Mouse (Mus musculus): ENCODE results near the gene Tmem151b. TPM values are rescaled to one million over a fixed set of nuclear protein-coding genes. Genes with fewer than 3 reads are reported as not detected.

Tmem151b gene
- polyA plus RNA-seq, 1 experiment from 2014 or later: 1.9 TPM

GRCm38 (mm10) chr17:45578843-45579242 lies 29.4 kb upstream of the Tmem151b start:
- Histone ChIP-seq H3K27me3 (ENCODE audit: control insufficient read depth, insufficient read depth, low read length) (no peaks in the 10 kb centered on the region), H3K36me3 (ENCODE audit: control insufficient read depth, insufficient read depth) (no peaks in the 10 kb centered on the region), H3K9me3 (replicated peaks; ENCODE audit: control insufficient read depth, low read length) (no peaks in the 10 kb centered on the region), H3K4me1 (ENCODE audit: control insufficient read depth, insufficient read depth, low read length) (peaks cover 33% of the 10 kb centered on the region), H3K4me2 (ENCODE audit: low read depth, low read length) (no peak overlapping the region), H3K9ac (ENCODE audit: low read length) (no peak overlapping the region), H3K27ac (ENCODE audit: low read length) (peak overlapping the region; percentile 87), H3K4me3 (ENCODE audit: low read length) (no peak overlapping the region)
- WGBS: 75% methylated on average over 7 of the region's 7 CpGs
- no peak for ATAC-seq (replicated peaks; ENCODE audit: extremely low read depth, insufficient read depth, low FRiP score)

DNA sequence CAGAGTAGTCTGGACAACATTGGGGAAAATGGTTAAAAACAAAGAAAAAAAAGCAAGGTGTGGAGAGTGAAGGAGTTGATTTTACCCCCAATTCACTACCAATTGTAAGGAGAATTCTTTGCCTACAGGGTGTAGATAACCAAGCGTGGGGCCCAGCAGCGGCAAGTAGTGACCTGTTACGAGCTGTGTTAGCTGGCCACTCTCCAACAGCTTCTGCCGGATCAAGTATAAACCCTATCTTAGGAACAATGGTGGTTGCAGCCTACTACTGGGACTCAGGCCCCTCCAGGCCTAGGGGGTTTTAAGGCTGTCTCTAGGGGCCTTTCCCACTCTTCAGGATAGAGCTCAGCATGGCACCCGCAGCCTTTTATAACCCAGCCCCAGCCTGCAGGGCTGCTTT lies 28.8 kb upstream of the Tmem151b start:
- H3K9ac ChIP-seq (ENCODE audit: low read length): peak overlapping the region; percentile 14; the same call in 1 of the 2 replicates
- no peaks in the 10 kb centered on the region for H3K36me3 ChIP-seq (ENCODE audit: control insufficient read depth, insufficient read depth)
- no peak overlapping the region for H3K4me3 ChIP-seq (ENCODE audit: low read length)
- H3K4me1 ChIP-seq (ENCODE audit: control insufficient read depth, insufficient read depth, low read length): peaks cover 32% of the 10 kb centered on the region
- no peaks in the 10 kb centered on the region for H3K9me3 ChIP-seq (replicated peaks; ENCODE audit: control insufficient read depth, low read length)
- ATAC-seq (replicated peaks; ENCODE audit: extremely low read depth, insufficient read depth, low FRiP score): no peak
- no peak overlapping the region for H3K4me2 ChIP-seq (ENCODE audit: low read depth, low read length)
- H3K27me3 ChIP-seq (ENCODE audit: control insufficient read depth, insufficient read depth, low read length): no peaks in the 10 kb centered on the region
- WGBS: 23% methylated on average over 5 of the region's 5 CpGs
- H3K27ac ChIP-seq (ENCODE audit: low read length): peak overlapping the region; percentile 87

DNA sequence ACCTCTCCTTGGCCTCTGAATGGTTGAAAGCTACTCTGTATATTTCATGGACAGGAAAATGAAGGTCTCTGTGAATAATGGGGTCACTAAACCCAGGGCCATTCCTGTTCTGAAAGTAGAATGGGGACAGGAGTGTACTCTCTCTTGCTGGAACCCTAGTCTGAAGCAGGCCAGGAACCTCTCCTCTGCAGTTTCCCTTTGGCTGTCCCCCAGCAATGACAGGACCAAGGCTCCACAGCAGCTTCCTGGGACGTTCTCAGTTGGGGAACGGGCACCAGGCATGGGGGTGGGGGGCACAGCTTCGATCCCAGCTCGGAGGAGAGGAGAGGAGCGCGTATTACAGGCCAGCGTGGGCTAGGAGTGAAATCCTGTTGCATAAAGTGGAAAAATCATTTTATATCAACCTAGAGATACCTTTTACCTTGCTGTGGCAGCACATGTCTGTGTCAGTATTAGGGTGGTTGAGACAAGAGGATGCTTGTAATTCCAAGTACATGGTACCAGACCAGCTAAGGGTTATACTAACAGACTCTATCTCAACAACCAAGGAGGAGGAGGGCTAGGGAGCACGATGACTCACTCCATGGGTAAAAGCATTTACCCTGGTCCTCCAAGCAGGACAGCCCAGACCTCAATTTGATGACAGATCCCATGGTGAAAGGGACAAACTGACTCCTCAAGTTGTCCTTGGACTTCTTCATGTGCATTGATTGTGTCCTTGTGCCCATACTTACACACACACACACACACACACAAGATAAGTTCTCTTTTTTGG lies 25.8 kb upstream of the Tmem151b start:
- no peaks in the 10 kb centered on the region for H3K27me3 ChIP-seq (ENCODE audit: control insufficient read depth, insufficient read depth, low read length)
- H3K9me3 ChIP-seq (replicated peaks; ENCODE audit: control insufficient read depth, low read length): no peaks in the 10 kb centered on the region
- H3K4me2 ChIP-seq (ENCODE audit: low read depth, low read length): peak overlapping the region; percentile 76; the same call in 1 of the 2 replicates
- WGBS: 88% methylated on average over 8 of the region's 8 CpGs
- no peak overlapping the region for H3K4me3 ChIP-seq (ENCODE audit: low read length)
- ATAC-seq (replicated peaks; ENCODE audit: extremely low read depth, insufficient read depth, low FRiP score): no peak
- H3K27ac ChIP-seq (ENCODE audit: low read length): peak overlapping the region; percentile 99
- H3K36me3 ChIP-seq (ENCODE audit: control insufficient read depth, insufficient read depth): peaks cover 17% of the 10 kb centered on the region
- peaks cover 37% of the 10 kb centered on the region for H3K4me1 ChIP-seq (ENCODE audit: control insufficient read depth, insufficient read depth, low read length)
- peak overlapping the region; percentile 83 for H3K9ac ChIP-seq (ENCODE audit: low read length)

GRCm38 (mm10) chr17:45574129-45574761 lies 24.8 kb upstream of the Tmem151b start:
- Histone ChIP-seq H3K4me2 (ENCODE audit: low read depth, low read length) (peak overlapping the region; percentile 76), H3K9me3 (replicated peaks; ENCODE audit: control insufficient read depth, low read length) (no peaks in the 10 kb centered on the region), H3K9ac (ENCODE audit: low read length) (peak overlapping the region; percentile 83), H3K4me1 (ENCODE audit: control insufficient read depth, insufficient read depth, low read length) (peaks cover 41% of the 10 kb centered on the region), H3K36me3 (ENCODE audit: control insufficient read depth, insufficient read depth) (peaks cover 27% of the 10 kb centered on the region), H3K27me3 (ENCODE audit: control insufficient read depth, insufficient read depth, low read length) (no peaks in the 10 kb centered on the region), H3K27ac (ENCODE audit: low read length) (peak overlapping the region; percentile 99), H3K4me3 (ENCODE audit: low read length) (peak overlapping the region; percentile 100)
- peak; percentile 47 for ATAC-seq (replicated peaks; ENCODE audit: extremely low read depth, insufficient read depth, low FRiP score)
- whole genome bisulfite sequencing: 2% methylated on average over 17 of the region's 17 CpGs

GRCm38 (mm10) chr17:45573780-45574123 lies 24.3 kb upstream of the Tmem151b start:
- Histone ChIP-seq H3K36me3 (ENCODE audit: control insufficient read depth, insufficient read depth) (peaks cover 32% of the 10 kb centered on the region), H3K27ac (ENCODE audit: low read length) (peak overlapping the region; percentile 99), H3K9ac (ENCODE audit: low read length) (peak overlapping the region; percentile 83), H3K27me3 (ENCODE audit: control insufficient read depth, insufficient read depth, low read length) (no peaks in the 10 kb centered on the region), H3K4me2 (ENCODE audit: low read depth, low read length) (peak overlapping the region; percentile 76), H3K4me3 (ENCODE audit: low read length) (peak overlapping the region; percentile 100), H3K9me3 (replicated peaks; ENCODE audit: control insufficient read depth, low read length) (no peaks in the 10 kb centered on the region), H3K4me1 (ENCODE audit: control insufficient read depth, insufficient read depth, low read length) (peaks cover 44% of the 10 kb centered on the region)
- peak; percentile 73 for ATAC-seq (replicated peaks; ENCODE audit: extremely low read depth, insufficient read depth, low FRiP score)
- WGBS: 1% methylated on average over 18 of the region's 18 CpGs

GRCm38 (mm10) chr17:45573087-45573779 lies 23.8 kb upstream of the Tmem151b start, which contains the start of gene Hsp90ab1:
Hsp90ab1 (minus strand) TSS chr17:45573271.
- no peaks in the 10 kb centered on the region for H3K27me3 ChIP-seq (ENCODE audit: control insufficient read depth, insufficient read depth, low read length)

DNA sequence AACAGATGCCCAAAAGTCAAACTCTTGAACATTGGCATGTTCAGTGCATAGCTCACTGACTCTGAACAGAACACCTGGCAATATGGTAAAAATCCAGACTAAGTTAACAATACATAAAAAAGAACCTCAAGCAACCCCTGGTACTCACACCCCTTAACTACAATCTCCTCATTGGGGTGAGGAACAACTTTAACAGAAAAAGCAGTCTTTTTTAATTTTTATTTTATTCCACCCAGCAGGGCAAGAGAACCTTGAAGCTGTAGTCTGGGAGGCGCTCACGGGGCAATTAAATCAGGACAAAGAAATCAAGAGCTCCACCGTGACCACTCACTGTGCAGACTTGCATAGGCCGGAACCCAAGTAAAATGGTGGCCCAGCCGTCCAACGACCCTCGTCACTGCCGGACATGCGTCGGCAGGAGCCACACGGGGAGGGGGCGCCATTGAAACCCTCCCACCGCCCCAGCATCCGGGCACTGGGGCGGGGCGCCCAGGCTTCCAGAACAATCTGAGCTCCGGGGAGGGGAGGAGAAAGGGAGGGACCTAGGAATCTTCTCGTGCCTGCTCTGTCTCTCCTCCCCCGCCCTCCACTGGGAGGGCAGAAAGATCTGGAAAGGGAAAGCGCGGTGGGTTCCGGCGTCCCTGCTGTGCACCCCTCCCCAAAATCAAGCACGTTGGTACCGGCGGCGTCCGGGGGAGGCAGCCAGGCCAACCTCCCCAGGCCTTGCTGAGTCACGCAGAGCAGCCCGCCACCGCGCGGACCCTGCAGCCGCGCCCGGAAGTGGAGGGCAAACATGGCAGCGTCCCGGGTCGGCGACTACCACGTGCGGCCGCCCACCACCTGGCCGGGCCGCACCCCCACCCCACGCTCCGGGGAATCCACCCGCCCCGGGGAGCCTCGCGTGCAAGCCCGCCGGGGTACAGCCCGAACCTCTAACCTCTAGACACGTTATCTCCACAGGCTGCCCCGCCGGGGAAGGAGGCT lies 22.9 kb upstream of the Tmem151b start:
- Histone ChIP-seq H3K4me3 (ENCODE audit: low read length) (peak overlapping the region; percentile 100), H3K4me1 (ENCODE audit: control insufficient read depth, insufficient read depth, low read length) (peaks cover 40% of the 10 kb centered on the region), H3K27ac (ENCODE audit: low read length) (peak overlapping the region; percentile 99), H3K9me3 (replicated peaks; ENCODE audit: control insufficient read depth, low read length) (no peaks in the 10 kb centered on the region), H3K4me2 (ENCODE audit: low read depth, low read length) (peak overlapping the region; percentile 91), H3K27me3 (ENCODE audit: control insufficient read depth, insufficient read depth, low read length) (no peaks in the 10 kb centered on the region), H3K36me3 (ENCODE audit: control insufficient read depth, insufficient read depth) (peaks cover 46% of the 10 kb centered on the region), H3K9ac (ENCODE audit: low read length) (peak overlapping the region; percentile 100)
- ATAC-seq (replicated peaks; ENCODE audit: extremely low read depth, insufficient read depth, low FRiP score): peak; percentile 56
- WGBS: under 1% methylated on average over 57 of the region's 57 CpGs

More at GRCm38 (mm10) chr17:45573087-45573779, 23.8 kb upstream of the Tmem151b start, which contains the start of gene Hsp90ab1:
- Histone ChIP-seq H3K9me3 (replicated peaks; ENCODE audit: control insufficient read depth, low read length) (no peaks in the 10 kb centered on the region), H3K4me1 (ENCODE audit: control insufficient read depth, insufficient read depth, low read length) (peaks cover 39% of the 10 kb centered on the region), H3K9ac (ENCODE audit: low read length) (peak within 1 kb of the TSS; percentile 100), H3K4me3 (ENCODE audit: low read length) (peak within 1 kb of the TSS; percentile 100), H3K4me2 (ENCODE audit: low read depth, low read length) (peak within 1 kb of the TSS; percentile 91), H3K36me3 (ENCODE audit: control insufficient read depth, insufficient read depth) (peaks cover 37% of the 10 kb centered on the region), H3K27ac (ENCODE audit: low read length) (peak within 1 kb of the TSS; percentile 99)
- ATAC-seq (replicated peaks; ENCODE audit: extremely low read depth, insufficient read depth, low FRiP score): peak; percentile 79
- under 1% methylated on average over 41 of the region's 41 CpGs for WGBS

DNA sequence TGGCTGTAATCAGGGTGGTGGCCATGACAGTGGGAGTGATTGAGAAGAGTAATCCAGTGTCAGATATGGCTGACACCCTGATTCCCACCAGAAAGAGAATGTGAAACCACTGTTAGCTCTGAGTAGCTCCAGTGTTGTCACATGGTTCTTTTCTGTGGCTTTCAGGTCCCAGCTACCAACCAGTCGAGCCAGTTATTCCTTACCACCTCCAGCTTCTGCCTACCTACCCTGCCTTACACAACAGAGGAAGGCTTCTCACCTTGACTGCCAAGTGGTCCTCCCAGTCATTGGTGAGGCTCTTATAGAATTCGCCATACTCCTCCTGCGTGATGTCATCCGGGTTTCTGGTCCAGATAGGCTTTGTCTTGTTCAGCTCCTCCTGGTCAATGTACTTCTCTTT lies 20.5 kb upstream of the Tmem151b start:
- Histone ChIP-seq H3K36me3 (ENCODE audit: control insufficient read depth, insufficient read depth) (peaks cover 60% of the 10 kb centered on the region), H3K27ac (ENCODE audit: low read length) (no peak overlapping the region), H3K9me3 (replicated peaks; ENCODE audit: control insufficient read depth, low read length) (no peaks in the 10 kb centered on the region), H3K4me3 (ENCODE audit: low read length) (no peak overlapping the region), H3K4me2 (ENCODE audit: low read depth, low read length) (no peak overlapping the region), H3K4me1 (ENCODE audit: control insufficient read depth, insufficient read depth, low read length) (peaks cover 45% of the 10 kb centered on the region), H3K27me3 (ENCODE audit: control insufficient read depth, insufficient read depth, low read length) (no peaks in the 10 kb centered on the region), H3K9ac (ENCODE audit: low read length) (no peak overlapping the region)
- 69% methylated on average over 4 of the region's 4 CpGs for WGBS
- ATAC-seq (replicated peaks; ENCODE audit: extremely low read depth, insufficient read depth, low FRiP score): no peak
